Mouse (Mus musculus) kidney, adult 2 months (tissue): ENCODE measurements at regions not wholly inside any gene's neighbourhood (a gene's known extent, or its start where the extent isn't known, plus 50 kb on each side); places are given as distances from the start of the nearest gene placed in this dataset.

Experiments
- CTCF ChIP-seq: fragments of 200-500 bp; conservative IDR thresholded peaks from 2 replicates; pipeline ENCODE4 v1.5.1; 2011; ENCODE audit warnings: low read depth, mild to moderate bottlenecking, control low read depth, low read length, moderate library complexity, mixed read lengths; ENCODE audit not compliant: insufficient read depth, insufficient read length
- POLR2A ChIP-seq: fragments of 200-500 bp; IDR thresholded peaks from one replicate; pipeline ENCODE4 v1.6.1; 2011; ENCODE audit warnings: low read depth, low read length, control low read depth

- no peak for TF ChIP-seq CTCF
- TF ChIP-seq POLR2A: no peak
Observed at GRCm38 (mm10) chr3:151899094-151899493, 61.7 kb upstream of the Ptgfr start.
